Mouse (Mus musculus) cerebellum, postnatal 25 days (tissue): ENCODE results near the gene Zfp14.
A peak's percentile ranks its signal among the peaks of the same experiment; 100 is the strongest.

Source experiments
- DNase-seq, 2 experiments: peaks; one replicate each; pipeline ENCODE4 v3.0.0; 2021; ENCODE audit warnings: mixed read lengths in 2 of 2

The Zfp14 gene

DNA sequence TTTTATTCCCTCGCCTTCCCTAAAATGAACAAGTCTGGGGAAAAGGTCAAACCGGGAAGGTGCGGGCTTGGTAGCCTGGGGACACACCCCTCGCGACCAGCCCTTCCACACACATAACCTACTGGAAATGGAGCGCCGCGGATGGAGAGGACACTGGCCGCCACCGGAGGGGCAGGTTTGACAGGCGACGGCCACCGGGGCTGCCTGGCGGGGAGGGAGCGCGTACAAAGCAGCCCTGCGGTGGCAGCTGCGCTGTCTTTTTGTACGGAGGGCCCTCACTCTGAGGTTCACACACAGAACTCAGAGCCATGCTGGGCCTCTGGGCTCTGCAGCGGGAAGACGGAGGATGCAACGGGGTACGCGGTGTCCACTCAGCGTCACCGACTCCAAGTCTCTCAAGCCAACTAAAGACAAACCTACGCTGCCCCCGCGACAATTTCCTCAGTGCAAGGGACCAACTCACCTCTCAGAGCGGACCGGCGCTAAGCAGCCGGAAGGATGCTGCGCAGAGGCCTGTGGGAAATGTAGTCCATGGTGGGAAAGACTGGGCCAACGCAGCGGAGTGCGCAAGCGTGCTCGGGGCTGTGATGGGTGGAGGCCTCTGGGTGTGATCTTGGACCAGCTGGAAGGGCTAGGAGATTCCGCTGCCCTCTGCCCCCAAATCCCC, at the start of gene Zfp14:
Gene Zfp14, minus strand, starts transcription at position 499 of the 667 bp plus-strand sequence.
- peak; percentile 94 to 96 for DNase-seq

- peak; percentile 65 to 79 for DNase-seq
Observed at GRCm38 (mm10) chr7:30099297-30099696, 48.1 kb upstream of the Zfp14 start.

GRCm38 (mm10) chr7:30095551-30096125, 44.5 kb upstream of the Zfp14 start:
- DNase-seq = no peak

DNA sequence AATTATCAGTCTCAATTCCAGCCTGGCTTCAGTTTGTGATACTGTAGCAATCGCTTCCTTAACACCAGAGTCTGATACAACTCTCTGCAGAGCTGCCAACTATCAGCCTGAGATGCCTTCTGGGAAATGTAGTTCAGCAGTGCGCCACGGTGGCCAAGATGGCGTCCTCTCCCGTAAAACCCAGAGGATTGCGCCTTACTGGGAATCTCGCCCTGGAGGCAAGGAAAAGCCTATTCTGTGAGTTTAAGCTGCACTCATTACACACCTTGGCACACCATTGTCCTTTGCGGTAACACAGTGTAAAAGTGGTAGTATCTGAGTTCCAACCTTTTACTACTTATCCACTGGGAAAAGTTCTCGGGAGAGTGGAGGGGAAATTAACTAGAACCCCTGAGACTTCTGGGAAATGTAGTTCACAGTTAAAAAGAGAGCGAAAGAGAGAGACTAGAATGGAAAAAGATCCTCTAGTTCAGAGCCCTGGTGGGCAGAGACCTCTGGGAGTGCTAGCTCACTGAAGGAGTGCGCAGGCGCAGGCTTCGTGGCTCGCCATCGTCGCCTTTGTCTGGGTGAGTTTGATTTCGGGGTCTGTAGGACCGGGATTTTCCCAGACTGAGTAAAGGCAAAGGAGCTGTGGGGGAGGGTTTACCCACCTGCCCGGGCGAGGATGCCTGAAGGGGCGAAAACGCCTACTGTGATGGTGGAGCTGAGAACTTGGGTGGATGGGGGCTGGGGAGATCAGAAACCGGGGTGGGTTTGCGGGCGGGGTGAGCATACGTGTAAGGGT, 43.7 kb upstream of the Zfp14 start, which contains the start of gene Zfp260:
Gene Zfp260, plus strand, starts transcription at position 132 of the 784 bp plus-strand sequence.
- DNase-seq = peak; percentile 92

- no peak for DNase-seq
Observed at GRCm38 (mm10) chr7:30093918-30094415, 42.8 kb upstream of the Zfp14 start.

DNA sequence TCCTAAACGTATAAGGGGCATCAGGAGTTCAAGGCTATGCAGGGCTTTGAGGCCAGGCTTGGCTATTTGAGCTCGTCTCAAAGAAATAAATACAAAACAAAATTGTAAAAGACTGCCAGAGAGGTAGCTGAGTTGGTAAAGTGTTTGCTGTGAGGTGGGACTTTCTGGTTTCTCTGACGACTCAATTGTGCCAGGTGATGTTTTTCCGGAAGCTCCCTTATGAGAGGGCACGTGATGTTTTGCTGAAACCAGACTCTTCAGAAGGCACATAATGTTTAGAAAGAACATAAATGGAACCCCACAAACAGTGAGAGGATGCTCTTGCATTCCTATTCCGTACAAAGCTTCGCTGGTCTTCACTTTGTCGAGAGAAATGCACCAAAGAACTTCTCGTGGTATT, 41.5 kb upstream of the Zfp14 start:
- no peak for DNase-seq

DNA sequence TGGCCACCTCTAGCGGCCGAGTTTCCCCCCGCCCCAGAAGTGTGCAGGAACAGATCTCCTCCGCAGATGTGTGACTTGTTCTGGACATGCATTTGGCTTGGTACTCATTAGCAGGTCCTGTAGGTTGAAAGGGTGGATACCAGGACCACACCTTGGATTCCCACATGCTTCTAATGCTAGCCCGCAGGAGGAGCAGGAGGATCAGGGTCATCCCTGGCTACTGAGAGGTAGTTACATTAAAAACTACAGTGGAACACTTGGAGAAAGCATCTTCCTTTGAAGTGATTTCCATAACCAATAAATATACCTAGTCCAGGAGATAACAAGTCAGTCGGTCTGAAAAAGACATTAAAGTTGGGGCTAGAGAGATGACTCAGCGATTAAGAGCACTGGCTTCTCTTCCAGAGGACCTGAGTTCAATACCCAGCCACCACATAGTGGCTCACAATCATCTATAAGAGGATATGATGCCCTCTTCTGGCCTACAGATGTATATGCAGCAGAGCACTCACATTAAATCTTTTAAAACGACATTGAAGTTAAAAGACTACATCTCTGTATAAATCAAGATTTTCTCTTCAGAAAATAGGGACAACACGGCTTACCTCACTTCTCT, 39.9 kb upstream of the Zfp14 start:
- DNase-seq = no peak

DNA sequence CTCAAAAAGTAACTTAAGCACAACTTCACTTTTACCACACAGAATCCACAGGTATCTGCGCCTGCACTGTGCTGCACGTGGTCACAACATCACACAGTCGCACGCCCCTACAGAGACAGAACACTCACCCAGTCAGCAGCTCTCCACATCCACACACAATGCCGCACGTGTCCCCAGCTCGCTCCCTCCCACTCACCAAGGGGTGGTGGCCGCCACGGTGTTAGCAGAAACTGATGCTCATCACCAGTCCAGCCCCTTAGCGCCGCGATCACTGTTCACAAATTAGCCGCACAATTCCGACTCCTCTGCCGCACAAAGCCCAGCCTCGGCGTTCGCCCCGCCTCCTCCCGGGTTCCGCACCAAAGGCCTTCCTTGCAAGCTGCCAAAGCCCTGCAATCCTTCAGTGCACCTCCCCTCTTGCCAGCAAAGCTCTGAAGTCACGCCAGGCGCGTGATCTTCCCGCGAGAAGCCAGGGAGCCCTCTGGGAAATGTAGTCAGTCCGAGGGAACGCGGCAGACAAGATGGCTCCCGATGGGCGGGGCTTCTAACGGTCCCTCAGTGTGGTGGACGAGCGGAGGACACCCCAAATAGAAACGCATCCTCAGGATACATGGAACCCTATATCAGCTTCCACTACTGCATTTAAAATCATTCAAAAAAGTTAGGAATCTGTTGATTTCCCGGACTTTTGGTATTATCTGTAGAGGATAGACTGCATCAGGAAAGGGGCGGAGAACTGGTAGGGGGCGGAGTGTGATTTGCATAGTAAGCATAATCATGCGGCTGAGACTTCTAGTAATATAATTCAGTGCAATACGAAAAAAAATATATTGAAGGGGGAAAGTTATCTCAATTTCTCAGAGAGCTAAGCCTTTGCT, 39.2 kb upstream of the Zfp14 start, which contains the start of the genes Gm26920 and Zfp566:
Gene Gm26920, minus strand, starts transcription at position 319 of the 878 bp plus-strand sequence.
Gene Zfp566, minus strand, starts transcription at position 436 of the 878 bp plus-strand sequence.
- DNase-seq = peak; percentile 96 to 97

GRCm38 (mm10) chr7:30089405-30089804, 38.2 kb upstream of the Zfp14 start:
- DNase-seq = no peak

DNA sequence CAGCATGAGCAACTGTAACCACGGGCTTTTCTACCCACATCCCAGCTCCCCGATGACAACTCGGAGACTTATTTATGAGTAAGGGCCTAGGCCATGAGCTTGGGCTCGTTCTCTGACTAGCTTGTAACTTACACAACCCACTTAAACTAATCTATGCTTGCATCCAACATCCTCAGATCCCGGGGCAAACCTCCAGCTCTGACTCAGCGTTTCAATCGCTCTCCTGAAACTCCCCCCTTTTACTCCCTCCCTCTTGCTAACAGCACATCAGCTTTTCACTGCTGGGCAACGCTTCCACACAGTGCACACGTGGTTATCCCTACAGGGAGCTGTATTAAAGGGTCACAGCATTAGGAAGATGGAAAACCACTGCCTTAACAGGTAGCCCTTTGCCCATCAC, 35.3 kb upstream of the Zfp14 start:
- no peak for DNase-seq

DNA sequence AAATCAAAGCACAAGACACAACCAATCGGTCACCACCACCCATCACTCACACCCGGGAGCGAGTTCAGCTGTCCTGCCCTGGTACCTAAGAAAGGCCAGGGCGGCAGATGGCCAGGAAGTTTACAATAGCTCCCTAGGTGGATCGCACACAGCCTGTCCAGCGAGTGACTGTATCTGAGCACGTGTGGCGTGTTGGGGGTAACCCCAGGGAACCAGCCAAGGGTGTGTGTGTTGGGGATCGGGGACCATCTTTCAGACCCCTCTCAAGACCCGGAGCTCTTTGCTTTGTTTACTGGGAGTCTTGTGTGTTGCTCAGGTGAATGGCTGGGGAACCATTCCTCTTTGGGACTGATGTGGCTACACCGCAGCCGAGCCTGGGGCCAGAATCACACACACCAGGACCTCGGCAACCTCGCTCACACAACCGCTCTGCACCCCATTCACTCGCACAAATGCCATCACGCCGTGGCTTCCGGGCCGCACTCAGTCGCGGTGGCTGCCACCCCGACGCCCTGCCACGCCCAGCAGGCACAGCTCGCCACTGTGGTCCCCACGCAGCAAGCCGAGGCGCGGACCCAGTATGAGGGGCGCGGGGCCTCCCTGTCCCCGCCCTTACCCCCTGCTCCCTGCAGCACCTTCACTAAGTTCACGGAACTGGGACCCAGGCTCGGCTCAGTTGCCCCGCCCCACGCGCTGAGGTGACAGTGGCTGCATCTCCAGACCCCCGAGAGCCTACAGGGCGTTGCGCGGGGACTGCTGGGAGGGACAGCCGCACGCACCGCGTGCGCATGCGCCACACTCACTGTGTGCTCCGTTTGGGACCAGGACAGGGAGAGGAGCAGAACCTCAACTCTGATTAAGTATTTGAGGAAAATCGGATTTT, 21.2 kb upstream of the Zfp14 start, which contains the start of gene Zfp82:
Gene Zfp82, minus strand, starts transcription at position 755 of the 883 bp plus-strand sequence.
- DNase-seq = peak; percentile 88 to 93

GRCm38 (mm10) chr7:30064622-30065021, 13.4 kb upstream of the Zfp14 start:
- peak in 1 of 2 experiments; percentile 23 for DNase-seq

DNA sequence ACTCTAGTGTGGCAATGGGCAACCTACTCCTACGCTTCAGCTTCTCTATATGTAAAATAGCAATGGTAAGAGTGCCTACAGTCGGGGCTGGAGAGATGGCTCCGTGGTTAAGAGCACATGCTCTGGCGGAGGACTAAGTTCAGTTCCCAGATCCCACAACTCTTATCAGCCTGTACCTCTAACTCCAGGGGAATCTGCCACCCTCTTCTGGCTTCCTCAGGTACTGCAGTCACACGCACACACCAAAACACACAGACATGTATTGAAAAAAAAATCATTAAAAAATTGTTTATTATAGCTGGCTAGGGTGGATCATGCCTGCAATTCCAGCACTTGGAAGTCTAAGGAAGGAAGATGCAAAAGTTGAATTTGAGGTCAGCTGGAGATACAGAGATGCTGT, 11.3 kb upstream of the Zfp14 start:
- DNase-seq = peak in 1 of 2 experiments; percentile 41

DNA sequence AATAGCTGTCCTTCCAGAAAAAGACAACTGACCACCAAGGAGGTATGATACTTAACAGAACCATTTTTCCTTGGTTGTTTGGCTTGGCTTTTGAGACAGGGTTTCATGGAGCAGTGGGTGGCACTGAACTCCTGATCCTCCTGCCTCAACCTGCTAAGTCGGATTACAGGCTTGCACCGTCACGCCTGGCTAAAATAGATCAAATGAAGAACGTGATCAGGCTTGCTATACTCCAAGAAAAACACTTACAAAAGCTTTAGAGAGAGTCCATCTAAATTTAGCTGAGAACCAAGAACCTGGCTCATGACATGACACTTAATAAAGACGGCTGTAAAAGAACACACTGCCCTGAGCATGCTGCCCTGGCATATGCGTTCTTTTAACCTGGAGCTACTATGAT, 9.2 kb upstream of the Zfp14 start:
- DNase-seq = no peak

DNA sequence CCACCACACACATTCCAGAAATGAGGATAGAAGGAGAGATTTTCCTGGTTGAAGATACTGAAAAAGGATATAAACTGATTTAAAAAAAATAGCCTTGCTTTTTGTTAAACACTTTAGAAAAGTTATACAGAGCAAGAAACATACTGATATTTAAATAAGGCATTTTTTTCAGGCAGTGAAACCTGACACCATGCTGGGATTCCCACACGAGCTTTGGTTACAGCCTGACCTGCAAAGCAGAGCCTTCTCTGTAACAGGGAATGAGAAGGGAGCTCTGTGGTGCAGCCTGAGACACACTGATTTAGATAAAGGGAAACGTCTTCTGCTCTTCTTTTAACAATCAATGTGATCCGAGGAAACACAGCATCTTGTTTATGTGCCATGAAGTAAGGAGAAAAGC, 2.4 kb upstream of the Zfp14 start:
- DNase-seq = no peak

GRCm38 (mm10) chr7:30048126-30048525, 3.1 kb downstream of the Zfp14 start:
- DNase-seq = no peak

DNA sequence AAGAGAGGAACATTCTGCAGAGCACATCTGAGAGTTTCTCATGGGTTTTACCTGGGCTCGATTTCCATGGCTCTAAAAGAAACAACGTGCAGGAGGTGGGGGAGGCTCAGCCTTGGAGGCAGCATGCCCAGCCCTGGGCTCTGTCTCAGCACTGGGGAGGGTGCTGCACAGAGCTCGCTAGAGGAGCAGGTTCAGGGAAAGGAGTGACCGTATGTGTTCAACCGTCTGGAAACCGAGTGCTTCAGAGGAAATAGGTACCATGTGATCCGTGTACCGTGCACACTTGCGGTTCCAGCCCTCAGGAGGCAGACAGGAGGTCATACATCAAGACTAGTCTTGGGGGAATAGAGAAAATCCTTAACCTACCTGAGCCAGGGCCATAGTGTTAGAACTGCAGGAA, 6.8 kb downstream of the Zfp14 start:
- DNase-seq = no peak

GRCm38 (mm10) chr7:30034331-30034730, 16.8 kb downstream of the Zfp14 start:
- no peak for DNase-seq

DNA sequence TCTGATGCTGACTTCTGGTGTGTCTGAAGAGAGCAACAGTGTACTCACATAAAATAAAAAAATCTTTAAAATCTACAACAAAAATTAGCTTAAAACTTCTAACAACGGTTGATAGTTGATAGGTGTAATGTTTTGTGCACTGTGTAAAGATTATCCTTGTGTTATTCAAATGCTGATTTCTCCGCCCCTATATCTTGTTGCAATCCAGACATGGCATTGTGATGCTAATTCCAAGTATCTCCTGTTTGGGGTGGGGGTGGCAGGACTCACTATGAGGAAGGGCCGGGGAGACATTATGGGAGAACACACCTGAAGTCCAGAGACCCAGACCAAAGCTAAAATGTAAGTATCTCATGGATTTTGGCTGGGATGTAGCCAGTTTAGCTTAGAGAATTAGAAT, 19.8 kb downstream of the Zfp14 start:
- DNase-seq = no peak

DNA sequence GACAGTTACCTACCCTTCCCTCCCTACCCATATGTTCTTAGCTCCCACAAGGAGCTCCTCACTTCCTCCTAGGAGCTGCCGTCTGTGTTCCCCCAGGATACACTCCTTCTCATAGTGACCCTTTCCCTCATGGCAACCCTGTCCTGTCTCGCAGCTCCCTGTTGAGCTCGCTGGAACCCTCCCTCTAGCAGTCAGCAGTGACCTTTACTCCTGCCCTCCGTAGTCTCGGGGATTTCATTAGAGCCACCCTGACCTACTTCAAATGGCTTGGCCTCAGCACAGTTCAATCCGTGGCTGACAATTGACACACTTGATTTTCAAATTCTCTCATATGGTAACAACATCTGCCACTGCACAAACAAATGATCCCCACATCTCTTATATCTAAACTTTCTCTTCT, 20.5 kb downstream of the Zfp14 start:
- no peak for DNase-seq

GRCm38 (mm10) chr7:30028572-30028971, 22.6 kb downstream of the Zfp14 start:
- DNase-seq = no peak
